Mouse (Mus musculus): ENCODE measurements around the gene Il23a.

DNA sequence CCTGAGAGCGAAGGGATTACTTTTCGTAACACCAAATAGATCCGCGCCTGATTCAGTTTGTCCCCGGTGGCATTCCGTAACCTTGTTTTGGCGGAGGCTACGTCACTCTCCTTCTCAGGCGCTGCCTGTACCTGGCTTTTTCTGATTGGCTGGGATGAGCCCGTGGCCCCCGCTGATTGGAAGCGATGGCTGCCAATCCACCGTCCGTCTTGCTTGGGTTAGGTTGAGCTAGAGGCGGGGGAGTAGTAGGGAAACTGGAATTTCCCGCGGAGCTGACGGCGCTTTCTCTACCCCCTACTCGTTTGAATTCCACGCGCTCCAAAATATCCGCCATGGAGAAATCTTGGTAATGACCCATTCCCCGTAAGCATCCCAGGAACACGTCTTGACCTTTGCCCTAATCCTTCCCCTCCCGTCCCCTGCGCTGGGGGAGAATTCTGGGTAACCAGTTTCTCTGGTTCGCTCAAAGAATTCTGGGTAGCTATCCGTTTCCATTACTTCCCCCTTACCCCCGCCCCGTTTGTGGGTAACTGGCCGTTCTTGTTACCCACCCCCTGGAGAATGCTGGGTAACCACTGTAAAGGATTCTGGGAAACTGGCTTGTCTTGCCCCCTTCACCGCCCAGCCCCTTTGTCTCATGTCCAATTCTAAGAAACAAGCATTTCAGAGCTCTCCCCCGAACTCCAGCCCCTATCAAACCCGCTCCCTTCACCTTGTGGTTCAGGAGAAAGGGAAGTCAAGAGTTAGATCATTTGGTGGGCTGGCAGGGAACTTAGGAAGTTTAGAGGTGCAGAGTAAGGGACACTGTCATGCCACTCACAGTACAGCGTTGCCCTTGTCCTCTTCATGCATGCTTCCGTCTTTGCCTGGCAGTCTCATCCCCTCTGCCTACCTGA, 4.8 kb upstream of the Il23a start, which contains the start of gene Pan2:
- TF ChIP-seq CTCF (conservative IDR thresholded peaks at IDR 0.05; ENCODE audit: low read length) (no peak), NANOG (IDR thresholded peaks at IDR 0.05; ENCODE audit: borderline replicate concordance, low read length) (no peak)

Data from E14TG2a.4 (cell line).